ENCODE assay signal across 22 mouse cellular contexts in the genomic region with DNA sequence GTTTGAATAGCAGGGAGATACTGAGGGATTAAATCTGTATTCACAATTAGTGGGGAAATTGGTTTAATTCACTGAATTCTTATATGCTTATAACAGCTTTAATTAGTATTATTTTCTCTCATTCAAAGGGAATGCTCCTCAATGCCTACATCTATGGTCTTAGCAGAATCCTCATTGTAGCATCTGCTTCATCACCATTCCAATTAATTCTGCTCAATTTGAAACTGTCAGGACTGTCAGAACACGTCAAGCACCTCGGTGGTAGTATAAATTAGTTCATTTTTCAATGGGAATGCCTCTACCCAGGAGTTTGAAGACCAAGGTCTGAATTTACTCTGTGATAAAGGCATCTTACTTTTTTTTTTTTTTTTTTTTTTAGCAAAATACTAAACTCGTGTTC.
DNase-seq lines count a peak whose midpoint lies in the region; ATAC-seq and TF ChIP-seq lines count a peak whose summit lies in the region.
"Had no signal": no experiment of that assay in that cellular context is flagged by ENCODE, and none has a peak within 500 bp of the region (broad histone marks: within the 10 kb centered on the region; RNA-seq: fewer than 3 reads in every experiment).

No protein-coding gene starts in this region.

- 78% methylated on average over 3 of the region's 3 CpGs for WGBS in embryonic facial prominence, embryonic 14.5 days
- 70% methylated on average over 3 of the region's 3 CpGs for whole genome bisulfite sequencing in embryonic facial prominence, embryonic 10.5 days
- WGBS in midbrain, embryonic 11.5 days: 57% methylated on average over 3 of the region's 3 CpGs
- 79% methylated on average over 3 of the region's 3 CpGs for WGBS in midbrain, embryonic 10.5 days
- 16% methylated on average over 3 of the region's 3 CpGs for whole genome bisulfite sequencing in forebrain, embryonic 13.5 days

- H3K27ac ChIP-seq in embryonic facial prominence, embryonic 14.5 days (replicated peaks; ENCODE audit: low read depth, low read length): no peak overlapping the region
- no peak overlapping the region for H3K27ac ChIP-seq in embryonic facial prominence, embryonic 10.5 days (replicated peaks)
- H3K27ac ChIP-seq in midbrain, embryonic 11.5 days (ENCODE audit: low read depth, low read length): no peak overlapping the region
- no peak overlapping the region for H3K27ac ChIP-seq in midbrain, embryonic 10.5 days (replicated peaks)
- H3K27ac ChIP-seq in forebrain, embryonic 13.5 days: no peak overlapping the region
- H3K27ac ChIP-seq in layer of hippocampus, adult 2 months: no peak overlapping the region
- H3K27ac ChIP-seq: embryonic facial prominence, embryonic 13.5 days; heart, adult 2 months; heart, embryonic 15.5 days; hindbrain, embryonic 13.5 days had no signal

- peak; percentile 32 for DNase-seq in embryonic facial prominence, embryonic 14.5 days (ENCODE audit: low spot score)
- no peak for DNase-seq in embryonic facial prominence, embryonic 10.5 days (ENCODE audit: low spot score)
- DNase-seq in midbrain, embryonic 11.5 days (ENCODE audit: low spot score, missing footprints): peak; percentile 73
- DNase-seq in midbrain, embryonic 10.5 days (ENCODE audit: low spot score): no peak
- DNase-seq in retina, embryonic 14.5 days (ENCODE audit: low spot score): peak; percentile 81
- no peak for DNase-seq in layer of hippocampus, adult 2 months (ENCODE audit: low spot score in 2 of 2)
- no peak for DNase-seq in ovary, postnatal 36 days (ENCODE audit: low spot score)
- DNase-seq: adrenal gland, postnatal 10 days; B cell, adult 2 months; cerebellum, adult 11-12 months; cerebellum, adult 9-10 months; cerebellum, postnatal 25 days; gastrocnemius, postnatal 14 days; heart, adult 2 months; heart, postnatal 14 days had no signal

- no peaks in the 10 kb centered on the region for H3K4me1 ChIP-seq in embryonic facial prominence, embryonic 14.5 days (ENCODE audit: control insufficient read depth, insufficient read depth, low read length)
- no peaks in the 10 kb centered on the region for H3K4me1 ChIP-seq in embryonic facial prominence, embryonic 10.5 days
- no peaks in the 10 kb centered on the region for H3K4me1 ChIP-seq in midbrain, embryonic 11.5 days (ENCODE audit: control insufficient read depth, insufficient read depth, low read length)
- no peaks in the 10 kb centered on the region for H3K4me1 ChIP-seq in midbrain, embryonic 10.5 days
- no peaks in the 10 kb centered on the region for H3K4me1 ChIP-seq in forebrain, embryonic 13.5 days
- H3K4me1 ChIP-seq: embryonic facial prominence, embryonic 13.5 days; heart, embryonic 15.5 days; hindbrain, embryonic 13.5 days had no signal

- no peak overlapping the region for H3K4me2 ChIP-seq in embryonic facial prominence, embryonic 14.5 days (ENCODE audit: low read depth, low read length)
- H3K4me2 ChIP-seq in midbrain, embryonic 11.5 days: no peak overlapping the region
- no peak overlapping the region for H3K4me2 ChIP-seq in forebrain, embryonic 13.5 days
- H3K4me2 ChIP-seq: embryonic facial prominence, embryonic 13.5 days; heart, embryonic 11.5 days; heart, embryonic 15.5 days; hindbrain, embryonic 13.5 days had no signal

- H3K36me3 ChIP-seq in embryonic facial prominence, embryonic 14.5 days (ENCODE audit: control insufficient read depth, insufficient read depth, low read length): no peaks in the 10 kb centered on the region
- no peaks in the 10 kb centered on the region for H3K36me3 ChIP-seq in embryonic facial prominence, embryonic 10.5 days (replicated peaks)
- no peaks in the 10 kb centered on the region for H3K36me3 ChIP-seq in midbrain, embryonic 11.5 days (ENCODE audit: control insufficient read depth, insufficient read depth, low read length)
- no peaks in the 10 kb centered on the region for H3K36me3 ChIP-seq in midbrain, embryonic 10.5 days
- no peaks in the 10 kb centered on the region for H3K36me3 ChIP-seq in forebrain, embryonic 13.5 days (ENCODE audit: poor library complexity, severe bottlenecking)
- H3K36me3 ChIP-seq: embryonic facial prominence, embryonic 13.5 days; G1E; heart, embryonic 15.5 days; hindbrain, embryonic 13.5 days had no signal

- no peak for TF ChIP-seq CTCF in layer of hippocampus, adult 2 months (conservative IDR thresholded peaks at IDR 0.05)

- ATAC-seq in embryonic facial prominence, embryonic 14.5 days (ENCODE audit: low read depth): no peak
- no peak for ATAC-seq in midbrain, embryonic 11.5 days (ENCODE audit: low FRiP score)
- ATAC-seq in forebrain, embryonic 13.5 days: peak; percentile 86
- ATAC-seq: CD4-positive, CD25-positive, alpha-beta regulatory T cell, adult 4 months had no signal

- no peaks in the 10 kb centered on the region for H3K27me3 ChIP-seq in embryonic facial prominence, embryonic 14.5 days (replicated peaks; ENCODE audit: control insufficient read depth, insufficient read depth, low read length)
- H3K27me3 ChIP-seq in embryonic facial prominence, embryonic 10.5 days (replicated peaks; ENCODE audit: low read depth, poor library complexity, severe bottlenecking): no peaks in the 10 kb centered on the region
- H3K27me3 ChIP-seq in midbrain, embryonic 11.5 days (ENCODE audit: control insufficient read depth, insufficient read depth, low read length): no peaks in the 10 kb centered on the region
- H3K27me3 ChIP-seq in midbrain, embryonic 10.5 days (ENCODE audit: low read depth, poor library complexity, severe bottlenecking): no peaks in the 10 kb centered on the region
- no peaks in the 10 kb centered on the region for H3K27me3 ChIP-seq in forebrain, embryonic 13.5 days
- H3K27me3 ChIP-seq: embryonic facial prominence, embryonic 13.5 days; heart, embryonic 15.5 days; hindbrain, embryonic 13.5 days had no signal

- H3K9me3 ChIP-seq in embryonic facial prominence, embryonic 14.5 days (ENCODE audit: control insufficient read depth, low read length): no peaks in the 10 kb centered on the region
- H3K9me3 ChIP-seq in embryonic facial prominence, embryonic 10.5 days: no peaks in the 10 kb centered on the region
- no peaks in the 10 kb centered on the region for H3K9me3 ChIP-seq in midbrain, embryonic 11.5 days (ENCODE audit: control insufficient read depth, low read length)
- H3K9me3 ChIP-seq in midbrain, embryonic 10.5 days (replicated peaks): no peaks in the 10 kb centered on the region
- no peaks in the 10 kb centered on the region for H3K9me3 ChIP-seq in forebrain, embryonic 13.5 days (replicated peaks)
- H3K9me3 ChIP-seq: embryonic facial prominence, embryonic 13.5 days; G1E; heart, embryonic 15.5 days; hindbrain, embryonic 13.5 days had no signal

- H3K4me3 ChIP-seq in embryonic facial prominence, embryonic 14.5 days (ENCODE audit: low read depth, low read length): no peak overlapping the region
- no peak overlapping the region for H3K4me3 ChIP-seq in embryonic facial prominence, embryonic 10.5 days
- no peak overlapping the region for H3K4me3 ChIP-seq in midbrain, embryonic 11.5 days (ENCODE audit: low read depth, low read length)
- no peak overlapping the region for H3K4me3 ChIP-seq in midbrain, embryonic 10.5 days
- no peak overlapping the region for H3K4me3 ChIP-seq in forebrain, embryonic 13.5 days
- H3K4me3 ChIP-seq in layer of hippocampus, adult 2 months: no peak overlapping the region
- H3K4me3 ChIP-seq: embryonic facial prominence, embryonic 13.5 days; heart, adult 2 months; heart, embryonic 15.5 days; hindbrain, embryonic 13.5 days had no signal

- no peak overlapping the region for H3K9ac ChIP-seq in embryonic facial prominence, embryonic 14.5 days (ENCODE audit: low read depth, low read length)
- H3K9ac ChIP-seq in midbrain, embryonic 11.5 days (ENCODE audit: low read length): no peak overlapping the region
- no peak overlapping the region for H3K9ac ChIP-seq in forebrain, embryonic 13.5 days
- H3K9ac ChIP-seq: embryonic facial prominence, embryonic 13.5 days; heart, embryonic 15.5 days; hindbrain, embryonic 13.5 days had no signal

Comparison
In these comparisons a context has a peak if more than half of its experiments do, and no peak if none do; other contexts are left out.
1. DNase-seq: peak in embryonic facial prominence, embryonic 14.5 days (single experiment), midbrain, embryonic 11.5 days (single experiment) and retina, embryonic 14.5 days (single experiment); none in embryonic facial prominence, embryonic 10.5 days (single experiment), midbrain, embryonic 10.5 days (single experiment), layer of hippocampus, adult 2 months (0 of 2) and ovary, postnatal 36 days (single experiment).